Mouse (Mus musculus) midbrain, embryonic 12.5 days (tissue): ENCODE results near the gene Cchcr1. TPM values are rescaled to one million over a fixed set of nuclear protein-coding genes. Genes with fewer than 3 reads are reported as not detected.
"Not testable (repeated sequence)": the region's sequence is repeated elsewhere in the genome, so short reads cannot be mapped to it uniquely, and the experiment has no call there.

ENCODE experiments used
- ATAC-seq: fragments of 200-750 bp; cut with Nextera tagmentation; 2 replicates; pipeline ENCODE4 v1.8.0; 2017; ENCODE audit warnings: low read depth, moderate TSS enrichment, moderate library complexity; ENCODE audit not compliant: low FRiP score
- H3K27ac ChIP-seq: fragments of 300-500 bp; sonication (generic); replicated peaks from 2 replicates; pipeline ENCODE4 v1.5.1; 2016; ENCODE audit warnings: mild to moderate bottlenecking
- H3K27me3 ChIP-seq: fragments of 300-500 bp; sonication (generic); 2 replicates; pipeline ENCODE4 v1.6.1; 2016; ENCODE audit warnings: mild to moderate bottlenecking
- H3K36me3 ChIP-seq: fragments of 300-500 bp; sonication (generic); 2 replicates; pipeline ENCODE4 v1.6.1; 2016
- H3K4me1 ChIP-seq: fragments of 300-500 bp; sonication (generic); 2 replicates; pipeline ENCODE4 v1.6.1; 2016
- H3K4me2 ChIP-seq: fragments of 300-500 bp; sonication (generic); replicated peaks from 2 replicates; pipeline ENCODE4 v1.6.1; 2016; ENCODE audit warnings: mild to moderate bottlenecking, moderate library complexity
- H3K4me3 ChIP-seq: fragments of 300-500 bp; sonication (generic); 2 replicates; pipeline ENCODE4 v1.5.1; 2016; ENCODE audit warnings: mild to moderate bottlenecking
- H3K9ac ChIP-seq: fragments of 300-500 bp; sonication (generic); replicated peaks from 2 replicates; pipeline ENCODE4 v1.6.1; 2016; ENCODE audit warnings: mild to moderate bottlenecking, moderate library complexity
- H3K9me3 ChIP-seq: fragments of 300-500 bp; sonication (generic); 2 replicates; pipeline ENCODE4 v1.6.1; 2016; ENCODE audit warnings: mild to moderate bottlenecking
- WGBS: fragments of 180-500 bp; shearing (Covaris S2); methylation state at CpG from one replicate; pipeline ENCODE4 v1.1.7; 2016; 5-methylcytosine and 5-hydroxymethylcytosine counted together
- polyA plus RNA-seq: library from polyadenylated mRNA; unstranded; fragments of >200 nt; fragmentation: Nextera tagmentation; extraction: Ambion mirVana; gene quantifications from 2 replicates; pipeline ENCODE4 v1.2.1, GENCODE M21; 2016

Gene Cchcr1
- polyA plus RNA-seq, 1 experiment from 2014 or later, result 18.5 TPM

- WGBS, result 20% methylated on average over 5 of the region's 5 CpGs
- H3K9me3 ChIP-seq, result no peaks in the 10 kb centered on the region
- H3K9ac ChIP-seq, result no peak overlapping the region
- no peak overlapping the region for H3K4me2 ChIP-seq
- H3K4me1 ChIP-seq, result peaks cover 7% of the 10 kb centered on the region; the same call in 1 of the 2 replicates
- ATAC-seq, result no peak
- no peak overlapping the region for H3K27ac ChIP-seq
- no peaks in the 10 kb centered on the region for H3K36me3 ChIP-seq
- no peak overlapping the region for H3K4me3 ChIP-seq
- peaks cover 54% of the 10 kb centered on the region for H3K27me3 ChIP-seq
Measured at GRCm38 (mm10) chr17:35503849-35504248, 13.1 kb upstream of the Cchcr1 start.

- peaks cover 11% of the 10 kb centered on the region; the same call in 1 of the 2 replicates for H3K4me1 ChIP-seq
- no peaks in the 10 kb centered on the region for H3K9me3 ChIP-seq
- no peak overlapping the region for H3K4me3 ChIP-seq
- H3K27ac ChIP-seq, result no peak overlapping the region
- 8% methylated on average over 8 of the region's 8 CpGs for WGBS
- no peaks in the 10 kb centered on the region for H3K36me3 ChIP-seq
- peaks cover 64% of the 10 kb centered on the region for H3K27me3 ChIP-seq
- no peak for ATAC-seq
- H3K4me2 ChIP-seq, result no peak overlapping the region
- H3K9ac ChIP-seq, result no peak overlapping the region
Measured at GRCm38 (mm10) chr17:35504628-35505481, 12.0 kb upstream of the Cchcr1 start.

- Histone ChIP-seq H3K9ac (no peak within 1 kb of the TSS), H3K27ac (no peak within 1 kb of the TSS), H3K36me3 (no peaks in the 10 kb centered on the region), H3K9me3 (no peaks in the 10 kb centered on the region), H3K4me3 (no peak within 1 kb of the TSS), H3K27me3 (peaks cover 63% of the 10 kb centered on the region), H3K4me2 (no peak within 1 kb of the TSS), H3K4me1 (peaks cover 11% of the 10 kb centered on the region; the same call in 1 of the 2 replicates)
- no peak for ATAC-seq
- 23% methylated on average over 13 of the region's 13 CpGs for WGBS
Measured at GRCm38 (mm10) chr17:35505776-35506175, 11.1 kb upstream of the Cchcr1 start, which contains the start of gene Pou5f1. Pou5f1 (plus strand) TSS chr17:35506018.

- no peaks in the 10 kb centered on the region for H3K9me3 ChIP-seq
- no peak overlapping the region for H3K4me2 ChIP-seq
- H3K4me1 ChIP-seq, result peaks cover 11% of the 10 kb centered on the region; the same call in 1 of the 2 replicates
- WGBS, result 8% methylated on average over 10 of the region's 10 CpGs
- no peak overlapping the region for H3K9ac ChIP-seq
- H3K27ac ChIP-seq, result no peak overlapping the region
- no peaks in the 10 kb centered on the region for H3K36me3 ChIP-seq
- H3K27me3 ChIP-seq, result peaks cover 62% of the 10 kb centered on the region
- ATAC-seq, result no peak
- no peak overlapping the region for H3K4me3 ChIP-seq
Measured at GRCm38 (mm10) chr17:35506881-35507280, 10.0 kb upstream of the Cchcr1 start.

GRCm38 (mm10) chr17:35507556-35508260 lies 9.2 kb upstream of the Cchcr1 start:
- Histone ChIP-seq H3K36me3 (no peaks in the 10 kb centered on the region), H3K9me3 (no peaks in the 10 kb centered on the region), H3K9ac (no peak overlapping the region), H3K4me1 (peaks cover 11% of the 10 kb centered on the region; the same call in 1 of the 2 replicates), H3K27me3 (peaks cover 62% of the 10 kb centered on the region), H3K4me2 (no peak overlapping the region), H3K27ac (no peak overlapping the region), H3K4me3 (no peak overlapping the region)
- WGBS, result 22% methylated on average over 13 of the region's 13 CpGs
- ATAC-seq, result no peak

- not testable (repeated sequence) for H3K9me3 ChIP-seq, H3K4me3 ChIP-seq, H3K36me3 ChIP-seq, ATAC-seq, H3K27ac ChIP-seq, H3K9ac ChIP-seq, H3K4me2 ChIP-seq
- 46% methylated on average over 5 of the region's 5 CpGs for WGBS
- peaks cover 61% of the 10 kb centered on the region for H3K27me3 ChIP-seq
- H3K4me1 ChIP-seq, result peaks cover 11% of the 10 kb centered on the region; the same call in 1 of the 2 replicates
Measured at GRCm38 (mm10) chr17:35508279-35508678, 8.6 kb upstream of the Cchcr1 start.

GRCm38 (mm10) chr17:35509284-35509683 lies 7.6 kb upstream of the Cchcr1 start:
- H3K27me3 ChIP-seq, result peaks cover 52% of the 10 kb centered on the region
- no peak overlapping the region for H3K4me2 ChIP-seq
- H3K9me3 ChIP-seq, result no peaks in the 10 kb centered on the region
- peaks cover 13% of the 10 kb centered on the region for H3K4me1 ChIP-seq
- 34% methylated on average over 8 of the region's 8 CpGs for WGBS
- no peak overlapping the region for H3K4me3 ChIP-seq
- no peak for ATAC-seq
- no peak overlapping the region for H3K9ac ChIP-seq
- no peaks in the 10 kb centered on the region; the same call in 1 of the 2 replicates for H3K36me3 ChIP-seq
- H3K27ac ChIP-seq, result no peak overlapping the region

GRCm38 (mm10) chr17:35512916-35513626 lies 3.8 kb upstream of the Cchcr1 start:
- WGBS, result 91% methylated on average over 7 of the region's 7 CpGs
- Histone ChIP-seq H3K27ac (no peak overlapping the region), H3K4me3 (no peak overlapping the region), H3K27me3 (peaks cover 25% of the 10 kb centered on the region), H3K4me2 (no peak overlapping the region), H3K9me3 (no peaks in the 10 kb centered on the region), H3K4me1 (peaks cover 34% of the 10 kb centered on the region), H3K36me3 (no peaks in the 10 kb centered on the region; the same call in 1 of the 2 replicates), H3K9ac (no peak overlapping the region)
- no peak for ATAC-seq

- Histone ChIP-seq H3K9ac (no peak overlapping the region), H3K27ac (no peak overlapping the region), H3K4me3 (no peak overlapping the region), H3K27me3 (peaks cover 20% of the 10 kb centered on the region), H3K9me3 (no peaks in the 10 kb centered on the region), H3K4me1 (peaks cover 39% of the 10 kb centered on the region), H3K36me3 (no peaks in the 10 kb centered on the region; the same call in 1 of the 2 replicates), H3K4me2 (0 out of 2 replicates have a peak overlapping the region, but pooled peaks have one; percentile 79)
- ATAC-seq, result no peak
- WGBS, result 19% methylated on average over 2 of the region's 2 CpGs
Measured at GRCm38 (mm10) chr17:35513886-35514285, 3.0 kb upstream of the Cchcr1 start.

- Histone ChIP-seq H3K9me3 (no peaks in the 10 kb centered on the region), H3K4me2 (peak overlapping the region; percentile 79), H3K36me3 (no peaks in the 10 kb centered on the region; the same call in 1 of the 2 replicates), H3K27me3 (peaks cover 11% of the 10 kb centered on the region; the same call in 1 of the 2 replicates), H3K9ac (peak overlapping the region; percentile 56; the same call in 1 of the 2 replicates), H3K4me3 (peak overlapping the region; percentile 58; the same call in 1 of the 2 replicates), H3K4me1 (peaks cover 35% of the 10 kb centered on the region), H3K27ac (no peak overlapping the region)
- ATAC-seq, result no peak
- WGBS, result 57% methylated on average over 6 of the region's 6 CpGs
Measured at GRCm38 (mm10) chr17:35514756-35515155, 2.1 kb upstream of the Cchcr1 start.

GRCm38 (mm10) chr17:35515911-35516640 lies 824 bp upstream of the Cchcr1 start:
- Histone ChIP-seq H3K36me3 (no peaks in the 10 kb centered on the region; the same call in none of the 2 replicates), H3K9me3 (no peaks in the 10 kb centered on the region), H3K27me3 (peaks cover 10% of the 10 kb centered on the region; the same call in 1 of the 2 replicates), H3K27ac (no peak overlapping the region), H3K4me1 (peaks cover 35% of the 10 kb centered on the region), H3K9ac (peak overlapping the region; percentile 56), H3K4me2 (peak overlapping the region; percentile 79), H3K4me3 (peak overlapping the region; percentile 58)
- 6% methylated on average over 25 of the region's 25 CpGs for WGBS
- ATAC-seq, result peak; percentile 45
